Mouse (Mus musculus): Measurements from ENCODE around the gene Ano10.

DNA sequence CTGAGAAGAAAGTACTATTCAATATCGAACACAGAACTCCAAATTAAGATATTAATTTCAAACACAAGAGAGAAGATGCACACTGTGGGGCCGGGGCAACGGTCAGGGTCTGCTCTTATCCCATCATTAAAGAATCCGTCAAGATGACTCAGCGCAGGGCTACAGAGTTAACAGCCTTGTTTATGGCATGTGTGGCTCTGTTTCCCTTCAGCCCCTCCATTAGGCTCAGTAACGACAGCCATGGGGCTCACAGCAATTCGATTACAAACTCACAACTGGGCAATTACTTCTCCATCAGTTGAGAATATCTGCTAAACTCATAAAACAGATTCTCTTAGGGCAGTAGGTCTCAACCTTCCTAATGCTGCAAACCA is 60.3 kb downstream of the Ano10 start:
- TF ChIP-seq POLR2A (IDR thresholded peaks at IDR 0.05; ENCODE audit: borderline replicate concordance, insufficient read depth, low read length) (no peak), CTCF (IDR thresholded peaks at IDR 0.05; ENCODE audit: borderline replicate concordance, insufficient read depth, low read depth, low read length) (no peak)

Data from cerebellum, adult 2 months (tissue).